Mouse (Mus musculus) liver, adult 2 months (tissue): ENCODE measurements at regions not wholly inside any gene's neighbourhood (a gene's known extent, or its start where the extent isn't known, plus 50 kb on each side); places are given as distances from the start of the nearest gene placed in this dataset.

Experiments used
- CTCF ChIP-seq: fragments of 200-500 bp; IDR thresholded peaks from 2 replicates; pipeline ENCODE4 v1.5.1; 2011; ENCODE audit warnings: low read depth, low read length, control low read depth
- POLR2A ChIP-seq: fragments of 200-500 bp; IDR thresholded peaks from 2 replicates; pipeline ENCODE4 v1.6.1; 2011; ENCODE audit warnings: low read length, control low read depth; ENCODE audit not compliant: insufficient read depth; ENCODE audit errors: extremely low read depth

GRCm38 (mm10) chr2:166457381-166458172 lies 256.1 kb downstream of the Prex1 start:
- TF ChIP-seq CTCF: no peak
- no peak for TF ChIP-seq POLR2A
